Mouse (Mus musculus): ENCODE data around the gene Igfbp7. TPM values are rescaled to one million over a fixed set of nuclear protein-coding genes. Genes with fewer than 3 reads are reported as not detected.

Igfbp7 gene
- polyA plus RNA-seq, 1 experiment from 2014 or later, result 15.6 TPM

DNA sequence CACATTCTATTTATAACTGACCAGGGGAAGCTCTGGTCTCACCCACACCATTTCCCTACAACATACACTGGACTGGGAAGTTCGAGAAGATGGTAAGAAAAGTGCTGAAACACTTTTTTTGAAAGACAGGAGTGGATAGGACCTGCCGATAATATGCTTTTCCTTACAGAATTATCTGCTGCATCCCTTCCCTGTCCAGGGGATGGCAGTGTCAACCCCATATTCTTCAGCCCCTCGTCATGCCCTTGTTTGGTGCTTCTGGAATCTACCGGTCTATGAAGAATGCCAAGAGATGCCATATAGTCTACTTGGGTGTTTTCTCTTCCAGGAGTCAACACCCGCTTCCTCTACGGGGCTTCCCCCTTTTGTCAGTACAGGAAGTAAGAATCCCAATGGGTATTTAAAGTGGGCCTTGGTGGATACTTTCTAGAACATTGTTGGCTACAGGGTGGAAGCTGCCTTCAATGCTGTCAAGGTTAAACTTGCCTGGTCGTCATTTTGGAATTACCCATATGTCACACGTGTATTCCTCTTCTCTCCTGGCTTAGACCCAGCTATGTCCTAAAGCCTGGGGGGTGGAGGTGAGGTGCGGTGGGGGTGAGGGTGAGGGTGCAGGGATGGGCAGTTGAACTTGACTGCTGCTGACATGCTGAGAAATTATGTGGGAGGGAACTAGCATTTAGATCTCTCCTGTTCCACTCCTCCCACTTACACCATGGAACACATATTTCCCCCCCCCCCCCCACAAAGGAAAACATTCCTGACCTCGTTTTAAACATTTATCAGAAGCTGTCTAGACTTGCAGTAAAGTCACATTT lies 21.0 kb downstream of the Igfbp7 start:
- DNase-seq, result no peak
- ATAC-seq (ENCODE audit: low read depth), result no peak
- Histone ChIP-seq H3K4me2 (no peak overlapping the region), H3K9ac (no peak overlapping the region), H3K4me1 (replicated peaks) (peaks cover 31% of the 10 kb centered on the region), H3K27ac (no peak overlapping the region), H3K27me3 (no peaks in the 10 kb centered on the region), H3K4me3 (replicated peaks) (no peak overlapping the region), H3K9me3 (replicated peaks) (no peaks in the 10 kb centered on the region), H3K36me3 (no peaks in the 10 kb centered on the region)
- WGBS (ENCODE audit: insufficient replicate concordance), result 22% methylated on average over 10 of the region's 10 CpGs

DNA sequence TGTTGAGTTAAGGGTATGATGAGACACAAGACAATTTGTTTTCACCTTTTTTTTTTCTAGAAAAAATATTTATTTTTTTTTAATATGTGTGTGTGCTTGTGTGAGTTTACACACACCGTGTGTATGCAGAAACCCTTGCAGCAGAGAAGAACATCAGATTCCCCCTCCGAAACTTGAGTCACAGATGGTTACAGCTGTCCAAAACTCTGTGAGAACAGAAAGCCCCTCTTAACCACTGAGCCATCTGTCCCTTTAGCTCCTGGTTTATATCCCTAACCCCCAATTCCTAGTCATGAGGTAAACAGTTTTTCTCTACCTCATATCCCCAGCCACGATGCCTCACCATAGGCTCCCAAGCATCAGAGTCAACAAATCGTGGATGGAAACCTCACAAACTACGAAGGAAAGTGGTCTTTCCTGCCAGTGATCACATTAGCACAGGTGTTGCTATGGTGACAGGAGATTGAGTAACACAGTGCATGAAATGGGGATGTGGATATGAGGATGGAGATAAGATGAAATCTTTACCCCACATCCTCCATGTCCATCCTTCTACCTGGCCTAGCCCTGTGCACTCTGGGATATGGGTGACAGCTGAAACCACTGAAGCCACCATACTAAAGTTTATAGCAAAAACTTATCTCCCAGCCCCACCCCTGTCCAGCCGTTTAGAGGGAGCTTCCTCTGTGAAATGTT lies 21.8 kb downstream of the Igfbp7 start:
- Histone ChIP-seq H3K36me3 (no peaks in the 10 kb centered on the region), H3K9ac (no peak overlapping the region)

GRCm38 (mm10) chr5:77385221-77385620 lies 22.6 kb downstream of the Igfbp7 start:
- Histone ChIP-seq H3K4me2 (0 out of 2 replicates have a peak overlapping the region, but pooled peaks have one; percentile 8), H3K4me1 (replicated peaks) (peaks cover 31% of the 10 kb centered on the region), H3K4me3 (replicated peaks) (no peak overlapping the region), H3K27ac (no peak overlapping the region), H3K9ac (no peak overlapping the region), H3K36me3 (no peaks in the 10 kb centered on the region), H3K27me3 (no peaks in the 10 kb centered on the region), H3K9me3 (replicated peaks) (no peaks in the 10 kb centered on the region)
- ATAC-seq (ENCODE audit: low read depth) (no peak), DNase-seq (no peak)
- WGBS (ENCODE audit: insufficient replicate concordance), result 66% methylated on average over 5 of the region's 5 CpGs

More for the DNA sequence above, 21.8 kb downstream of the Igfbp7 start:
- 31% methylated on average over 6 of the region's 6 CpGs for WGBS (ENCODE audit: insufficient replicate concordance)
- Histone ChIP-seq H3K9me3 (replicated peaks) (no peaks in the 10 kb centered on the region), H3K27ac (no peak overlapping the region), H3K4me3 (replicated peaks) (no peak overlapping the region), H3K4me1 (replicated peaks) (peaks cover 31% of the 10 kb centered on the region), H3K4me2 (no peak overlapping the region), H3K27me3 (no peaks in the 10 kb centered on the region)
- ATAC-seq (ENCODE audit: low read depth) (no peak; the same call in 1 of the 2 replicates), DNase-seq (no peak)

- Histone ChIP-seq H3K4me3 (replicated peaks) (no peak overlapping the region), H3K36me3 (no peaks in the 10 kb centered on the region), H3K9ac (no peak overlapping the region), H3K4me2 (0 out of 2 replicates have a peak overlapping the region, but pooled peaks have one; percentile 8), H3K27ac (peak overlapping the region; percentile 10; the same call in 1 of the 2 replicates), H3K9me3 (replicated peaks) (no peaks in the 10 kb centered on the region), H3K27me3 (no peaks in the 10 kb centered on the region), H3K4me1 (replicated peaks) (peaks cover 31% of the 10 kb centered on the region)
- WGBS (ENCODE audit: insufficient replicate concordance), result 42% methylated on average over 9 of the region's 9 CpGs
- ATAC-seq (ENCODE audit: low read depth), result no peak
- no peak for DNase-seq
Measured at GRCm38 (mm10) chr5:77384724-77385123, 23.1 kb downstream of the Igfbp7 start.

DNA sequence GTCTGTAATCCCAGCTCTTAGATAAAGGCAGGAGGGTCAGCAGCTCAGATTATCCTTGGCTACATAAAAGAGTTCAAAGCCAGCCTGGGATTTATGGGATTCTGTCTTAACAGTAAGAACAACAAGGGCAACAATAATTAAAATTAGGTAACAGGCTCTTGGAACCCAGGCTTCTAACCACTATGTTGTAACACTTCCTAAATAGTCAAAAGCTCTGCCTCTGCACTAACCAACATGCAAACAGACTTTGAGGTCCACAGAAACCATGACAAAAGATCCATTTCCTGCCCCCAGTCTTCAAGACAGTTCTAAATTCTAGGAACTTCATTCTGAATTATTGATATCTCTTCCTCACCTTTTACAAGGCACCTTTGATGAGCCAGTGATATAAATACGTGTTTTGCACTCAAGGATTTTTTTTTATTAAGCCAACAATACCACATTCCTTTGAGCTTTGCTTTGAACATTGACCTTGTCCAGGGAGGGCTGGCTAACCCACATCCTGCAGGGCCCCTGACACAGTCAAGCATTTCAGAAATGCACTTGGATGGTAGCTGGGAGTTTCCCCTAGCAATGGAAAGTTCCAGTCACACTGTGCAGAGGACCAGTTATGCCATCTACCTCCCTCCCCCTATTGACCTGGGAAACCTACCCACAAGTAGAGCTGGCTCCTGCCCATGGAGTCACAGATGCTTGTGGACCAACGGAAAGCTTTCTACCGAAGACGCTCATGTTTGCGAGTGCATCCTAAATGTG lies 23.9 kb downstream of the Igfbp7 start:
- DNase-seq, result no peak
- 0 out of 2 replicates have a peak overlapping the region, but pooled peaks have one; percentile 10 for H3K27ac ChIP-seq
- 0 out of 2 replicates have a peak overlapping the region, but pooled peaks have one; percentile 8 for H3K4me2 ChIP-seq

DNA sequence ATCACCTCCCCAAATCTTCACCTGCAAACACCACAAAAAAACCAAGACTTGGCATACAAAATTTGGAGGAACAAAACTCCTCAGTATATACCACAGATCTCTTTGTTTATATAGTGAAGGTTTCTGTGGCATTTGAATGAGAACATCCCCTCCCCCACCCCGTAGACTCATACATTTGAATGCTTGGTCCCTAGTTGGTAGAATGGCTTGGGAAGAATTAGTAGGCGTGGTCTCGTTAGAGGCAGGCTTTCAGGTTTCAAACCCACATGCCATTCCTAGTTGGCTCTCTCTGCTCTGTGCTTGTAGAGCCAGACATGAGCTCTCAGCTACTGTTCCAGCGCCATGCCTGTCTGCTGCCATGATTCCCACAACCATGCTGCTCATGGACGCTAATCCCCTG lies 26.2 kb downstream of the Igfbp7 start:
- H3K4me1 ChIP-seq (replicated peaks), result peaks cover 27% of the 10 kb centered on the region
- H3K9ac ChIP-seq, result no peak overlapping the region
- no peaks in the 10 kb centered on the region for H3K9me3 ChIP-seq (replicated peaks)
- DNase-seq (no peak), ATAC-seq (ENCODE audit: low read depth) (no peak)
- no peak overlapping the region for H3K4me2 ChIP-seq
- no peaks in the 10 kb centered on the region for H3K36me3 ChIP-seq
- H3K4me3 ChIP-seq (replicated peaks), result no peak overlapping the region
- H3K27me3 ChIP-seq, result no peaks in the 10 kb centered on the region
- H3K27ac ChIP-seq, result no peak overlapping the region
- WGBS (ENCODE audit: insufficient replicate concordance), result 67% methylated on average over 5 of the region's 5 CpGs

More for the DNA sequence above, 23.9 kb downstream of the Igfbp7 start:
- Histone ChIP-seq H3K36me3 (no peaks in the 10 kb centered on the region), H3K9me3 (replicated peaks) (no peaks in the 10 kb centered on the region), H3K9ac (no peak overlapping the region), H3K27me3 (no peaks in the 10 kb centered on the region), H3K4me3 (replicated peaks) (no peak overlapping the region), H3K4me1 (replicated peaks) (peaks cover 31% of the 10 kb centered on the region)
- WGBS (ENCODE audit: insufficient replicate concordance), result 63% methylated on average over 5 of the region's 5 CpGs
- 0 out of 2 replicates have a peak, but pooled peaks have one; percentile 43 for ATAC-seq (ENCODE audit: low read depth)

GRCm38 (mm10) chr5:77381283-77381682 lies 26.6 kb downstream of the Igfbp7 start:
- H3K4me2 ChIP-seq, result no peak overlapping the region
- ATAC-seq (ENCODE audit: low read depth) (no peak), DNase-seq (no peak)
- no peak overlapping the region for H3K4me3 ChIP-seq (replicated peaks)
- 68% methylated on average over 7 of the region's 7 CpGs for WGBS (ENCODE audit: insufficient replicate concordance)
- no peak overlapping the region for H3K9ac ChIP-seq
- no peaks in the 10 kb centered on the region for H3K36me3 ChIP-seq
- H3K27me3 ChIP-seq, result no peaks in the 10 kb centered on the region
- no peak overlapping the region for H3K27ac ChIP-seq
- H3K9me3 ChIP-seq (replicated peaks), result no peaks in the 10 kb centered on the region
- H3K4me1 ChIP-seq (replicated peaks), result peaks cover 25% of the 10 kb centered on the region

DNA sequence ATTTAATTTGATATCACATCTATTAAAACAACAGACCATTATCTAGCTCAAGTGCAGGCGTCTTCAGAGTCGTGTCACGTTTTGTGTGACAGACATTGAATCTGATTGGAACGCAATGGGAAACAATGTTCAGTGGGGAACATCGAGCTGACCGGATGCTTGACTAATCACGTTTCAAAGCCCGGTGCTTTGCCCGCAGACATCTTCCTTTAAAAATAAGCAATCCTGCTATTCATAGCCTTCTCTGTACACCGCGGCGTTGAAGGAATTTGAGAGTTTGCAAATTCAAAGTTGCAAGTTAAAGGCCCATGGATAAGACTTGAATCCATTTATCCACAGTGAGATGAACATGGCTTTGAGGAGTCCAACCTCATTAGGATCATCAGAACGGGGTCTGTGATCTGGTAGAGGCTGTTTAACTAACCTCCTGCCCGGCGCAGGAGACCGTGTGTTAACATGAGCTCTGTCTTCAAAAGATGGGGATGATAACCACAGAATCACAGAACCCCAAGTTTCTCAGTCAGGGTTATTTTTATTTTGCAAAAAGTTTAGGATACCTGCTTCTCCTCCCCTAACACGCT lies 27.4 kb downstream of the Igfbp7 start:
- no peaks in the 10 kb centered on the region for H3K36me3 ChIP-seq
- H3K9ac ChIP-seq, result no peak overlapping the region
- H3K4me3 ChIP-seq (replicated peaks), result no peak overlapping the region
- H3K27me3 ChIP-seq, result no peaks in the 10 kb centered on the region
- no peaks in the 10 kb centered on the region for H3K9me3 ChIP-seq (replicated peaks)
- H3K27ac ChIP-seq, result no peak overlapping the region
- no peak for DNase-seq
- H3K4me1 ChIP-seq (replicated peaks), result peaks cover 17% of the 10 kb centered on the region
- 76% methylated on average over 17 of the region's 17 CpGs for WGBS (ENCODE audit: insufficient replicate concordance)
- no peak overlapping the region for H3K4me2 ChIP-seq
- no peak for ATAC-seq (ENCODE audit: low read depth)

GRCm38 (mm10) chr5:77379434-77380135 lies 28.3 kb downstream of the Igfbp7 start:
- H3K36me3 ChIP-seq, result no peaks in the 10 kb centered on the region
- no peak overlapping the region for H3K9ac ChIP-seq
- H3K27ac ChIP-seq, result no peak overlapping the region
- H3K4me3 ChIP-seq (replicated peaks), result no peak overlapping the region
- DNase-seq (no peak), ATAC-seq (ENCODE audit: low read depth) (no peak)
- H3K27me3 ChIP-seq, result no peaks in the 10 kb centered on the region
- H3K4me1 ChIP-seq (replicated peaks), result peaks cover 12% of the 10 kb centered on the region
- no peak overlapping the region for H3K4me2 ChIP-seq
- 72% methylated on average over 14 of the region's 14 CpGs for WGBS (ENCODE audit: insufficient replicate concordance)
- no peaks in the 10 kb centered on the region for H3K9me3 ChIP-seq (replicated peaks)

DNA sequence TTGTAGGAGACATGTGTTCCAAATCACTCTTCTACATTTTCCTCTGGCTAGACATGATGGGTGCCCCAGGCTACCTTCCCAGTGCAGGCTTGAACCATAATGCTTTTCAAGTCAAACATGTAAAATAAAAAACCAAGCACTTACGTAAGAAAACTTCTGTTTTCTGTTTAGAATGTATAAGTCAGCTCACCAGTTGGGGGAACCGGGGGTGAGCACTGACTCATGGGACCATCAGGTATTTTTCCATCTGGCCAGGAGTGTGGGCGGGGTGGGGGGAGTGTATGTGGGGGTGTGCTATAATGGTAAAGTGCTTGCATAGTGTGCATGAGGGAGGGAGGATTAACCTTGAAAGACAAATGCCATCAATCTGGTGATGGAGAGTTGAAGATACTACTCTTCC lies 29.8 kb downstream of the Igfbp7 start:
- no peak for DNase-seq
- 83% methylated on average over 3 of the region's 3 CpGs for WGBS (ENCODE audit: insufficient replicate concordance)
- Histone ChIP-seq H3K4me2 (no peak overlapping the region), H3K27me3 (no peaks in the 10 kb centered on the region), H3K27ac (no peak overlapping the region), H3K4me3 (replicated peaks) (no peak overlapping the region), H3K9ac (no peak overlapping the region), H3K9me3 (replicated peaks) (no peaks in the 10 kb centered on the region), H3K4me1 (replicated peaks) (0 out of 2 replicates have a peak, but pooled peaks cover 2% of the 10 kb centered on the region), H3K36me3 (no peaks in the 10 kb centered on the region)
- no peak for ATAC-seq (ENCODE audit: low read depth)

Measured in liver, embryonic 13.5 days (tissue).